Mouse (Mus musculus): ENCODE results near the gene Bach2.

The Bach2 gene

GRCm38 (mm10) chr4:32328561-32328960, 90.0 kb downstream of the Bach2 start:
- no peak for DNase-seq (ENCODE audit: low spot score)

GRCm38 (mm10) chr4:32330584-32331314, 92.1 kb downstream of the Bach2 start:
- no peak for DNase-seq (ENCODE audit: low spot score)

- no peak for DNase-seq (ENCODE audit: low spot score)
Observed at GRCm38 (mm10) chr4:32332028-32332427, 93.4 kb downstream of the Bach2 start.

- DNase-seq (ENCODE audit: low spot score) = no peak
Observed at GRCm38 (mm10) chr4:32334131-32334530, 95.5 kb downstream of the Bach2 start.

GRCm38 (mm10) chr4:32334765-32335164, 96.2 kb downstream of the Bach2 start:
- DNase-seq (ENCODE audit: low spot score) = no peak

GRCm38 (mm10) chr4:32335659-32336058, 97.1 kb downstream of the Bach2 start:
- DNase-seq (ENCODE audit: low spot score) = no peak

- no peak for DNase-seq (ENCODE audit: low spot score)
Observed at GRCm38 (mm10) chr4:32336642-32337041, 98.0 kb downstream of the Bach2 start.

- DNase-seq (ENCODE audit: low spot score) = peak; percentile 17
Observed at GRCm38 (mm10) chr4:32337638-32338037, 99.0 kb downstream of the Bach2 start.

GRCm38 (mm10) chr4:32338451-32338850, 99.8 kb downstream of the Bach2 start:
- DNase-seq (ENCODE audit: low spot score) = no peak

- no peak for DNase-seq (ENCODE audit: low spot score)
Observed at GRCm38 (mm10) chr4:32340844-32341243, 102.2 kb downstream of the Bach2 start.

- DNase-seq (ENCODE audit: low spot score) = no peak
Observed at GRCm38 (mm10) chr4:32342269-32342668, 103.7 kb downstream of the Bach2 start.

- no peak for DNase-seq (ENCODE audit: low spot score)
Observed at GRCm38 (mm10) chr4:32343256-32344165, 104.9 kb downstream of the Bach2 start.

GRCm38 (mm10) chr4:32344276-32344675, 105.7 kb downstream of the Bach2 start:
- DNase-seq (ENCODE audit: low spot score) = no peak

GRCm38 (mm10) chr4:32347202-32347601, 108.6 kb downstream of the Bach2 start:
- no peak for DNase-seq (ENCODE audit: low spot score)

GRCm38 (mm10) chr4:32347711-32348110, 109.1 kb downstream of the Bach2 start:
- DNase-seq (ENCODE audit: low spot score) = no peak

- no peak for DNase-seq (ENCODE audit: low spot score)
Observed at GRCm38 (mm10) chr4:32349361-32349760, 110.8 kb downstream of the Bach2 start.

- DNase-seq (ENCODE audit: low spot score) = no peak
Observed at GRCm38 (mm10) chr4:32351236-32351635, 112.6 kb downstream of the Bach2 start.

- no peak for DNase-seq (ENCODE audit: low spot score)
Observed at GRCm38 (mm10) chr4:32351661-32352246, 113.2 kb downstream of the Bach2 start.

- DNase-seq (ENCODE audit: low spot score) = no peak
Observed at GRCm38 (mm10) chr4:32352442-32352841, 113.8 kb downstream of the Bach2 start.

- no peak for DNase-seq (ENCODE audit: low spot score)
Observed at GRCm38 (mm10) chr4:32352842-32353241, 114.2 kb downstream of the Bach2 start.

- DNase-seq (ENCODE audit: low spot score) = no peak
Observed at GRCm38 (mm10) chr4:32355935-32356617, 117.5 kb downstream of the Bach2 start.

- no peak for DNase-seq (ENCODE audit: low spot score)
Observed at GRCm38 (mm10) chr4:32357996-32358600, 119.5 kb downstream of the Bach2 start.

Measured in c-Kit-positive CD71-positive TER-119-positive erythroid progenitor cells, embryonic 14.5 days (primary cell).